Mouse (Mus musculus) cerebellum, adult (tissue): ENCODE measurements around the gene Slc2a3.
A peak's percentile ranks its signal among the peaks of the same experiment; 100 is the strongest.

Source experiments
- ATAC-seq: cut with Nextera tagmentation; 2 replicates; pipeline ENCODE4 v1.9.2; 2017; ENCODE audit warnings: mild to moderate bottlenecking, moderate library complexity, mixed read lengths; ENCODE audit not compliant: insufficient number of reproducible peaks, low FRiP score, low TSS enrichment

The Slc2a3 gene

DNA sequence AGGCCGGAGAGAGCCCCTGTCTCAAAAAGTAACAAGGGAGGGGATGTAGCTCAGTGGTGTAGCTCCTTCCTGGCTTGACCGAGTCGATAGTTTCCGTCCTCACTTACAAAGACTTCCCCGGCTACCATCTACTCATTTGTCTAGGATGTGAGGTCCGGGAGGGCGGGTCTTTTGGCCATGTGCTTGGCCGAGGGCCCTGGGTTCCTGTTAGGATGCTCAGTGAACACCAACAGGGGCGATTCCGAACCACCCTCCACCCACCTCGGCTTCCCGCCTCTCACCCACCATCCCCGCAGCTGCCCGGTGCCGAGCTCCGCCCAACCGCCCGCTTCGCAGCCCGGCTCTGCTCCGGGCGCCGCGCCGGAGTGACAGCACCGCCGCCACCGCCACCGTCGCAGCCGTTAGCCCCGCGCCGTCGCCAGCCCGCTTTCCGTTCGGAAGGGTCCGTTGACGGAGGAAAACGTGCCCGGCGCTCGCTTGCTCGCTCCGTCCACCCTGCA is at the start of gene Slc2a3:
Gene Slc2a3 (minus strand): TSS at position 340 of the 500 bp plus-strand sequence.
- ATAC-seq: peak; percentile 79

DNA sequence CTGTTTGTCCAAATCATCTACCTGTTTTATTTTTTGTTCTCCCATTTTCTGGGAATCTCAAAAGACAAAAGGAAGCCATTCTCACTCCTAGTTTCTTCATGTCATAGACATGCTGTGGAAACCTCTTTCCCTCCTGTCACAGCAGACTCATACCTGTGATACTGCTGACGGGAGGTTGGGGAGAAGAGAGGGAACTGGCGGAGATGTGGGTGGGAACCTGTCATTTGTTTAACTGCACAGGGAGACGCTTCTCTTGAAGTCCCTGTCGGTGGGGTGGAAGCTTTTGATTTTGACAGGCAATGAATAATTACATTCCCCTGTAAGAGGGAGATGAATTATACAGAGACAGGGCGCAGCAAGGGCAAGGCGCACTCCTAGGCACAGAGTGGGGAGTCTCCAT is 42.3 kb upstream of the Slc2a3 start:
- no peak for ATAC-seq

DNA sequence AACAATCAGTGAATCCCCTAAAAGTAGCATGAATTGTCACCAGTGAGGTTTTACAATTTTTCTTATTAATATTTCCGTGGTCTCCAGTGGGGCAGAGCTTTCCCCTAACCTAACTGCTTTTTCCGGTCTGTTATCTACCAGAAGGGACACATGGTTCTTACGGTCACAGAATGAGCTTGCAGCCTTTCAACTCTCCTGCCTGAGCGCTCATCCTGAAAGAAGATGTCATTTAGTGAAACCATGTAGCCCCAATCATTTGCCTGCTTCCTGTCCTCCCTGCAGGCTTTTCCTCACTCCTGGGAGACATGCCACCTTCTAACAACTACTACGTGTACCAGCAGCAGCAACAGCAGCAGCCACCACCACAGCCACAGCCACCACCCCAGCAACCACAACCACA is 36.1 kb upstream of the Slc2a3 start:
- ATAC-seq: no peak

DNA sequence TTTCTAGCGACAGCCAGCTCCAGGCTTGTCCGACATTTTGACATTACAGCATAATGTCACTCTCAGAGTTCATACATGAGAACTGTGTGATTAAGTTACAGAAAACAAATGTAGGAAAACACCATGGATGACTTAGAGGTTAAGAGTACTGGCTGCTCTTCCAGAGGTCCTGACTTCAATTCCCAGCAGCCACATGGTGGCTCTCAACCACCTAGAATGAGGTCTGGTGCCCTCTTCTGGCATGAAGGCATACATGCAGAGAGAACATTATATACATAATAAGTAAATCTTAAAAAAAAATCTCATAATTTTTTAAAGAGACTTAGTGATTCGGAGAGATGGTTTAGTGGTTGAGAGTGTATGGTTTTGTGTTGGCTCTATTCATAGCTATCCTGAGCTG is 35.5 kb upstream of the Slc2a3 start:
- no peak for ATAC-seq

DNA sequence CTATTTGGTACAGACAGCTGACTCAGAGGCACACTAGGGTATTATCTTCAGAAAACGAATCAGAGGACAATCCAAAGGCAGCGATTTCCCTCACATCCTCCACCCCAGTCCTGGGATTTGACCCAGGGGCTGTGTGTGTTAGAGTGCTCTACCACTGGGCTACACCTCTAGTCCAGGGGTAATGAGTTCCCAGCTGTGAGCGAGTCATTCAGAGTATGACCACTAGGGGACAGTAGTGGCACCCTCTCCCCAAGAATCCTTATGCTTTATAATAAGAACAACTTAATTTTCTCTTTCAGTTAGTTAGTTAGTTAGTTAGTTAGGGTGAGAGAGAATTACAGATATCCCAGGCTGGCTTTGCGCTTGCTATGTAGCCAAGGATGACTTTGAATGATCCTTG is 32.9 kb upstream of the Slc2a3 start:
- no peak for ATAC-seq

DNA sequence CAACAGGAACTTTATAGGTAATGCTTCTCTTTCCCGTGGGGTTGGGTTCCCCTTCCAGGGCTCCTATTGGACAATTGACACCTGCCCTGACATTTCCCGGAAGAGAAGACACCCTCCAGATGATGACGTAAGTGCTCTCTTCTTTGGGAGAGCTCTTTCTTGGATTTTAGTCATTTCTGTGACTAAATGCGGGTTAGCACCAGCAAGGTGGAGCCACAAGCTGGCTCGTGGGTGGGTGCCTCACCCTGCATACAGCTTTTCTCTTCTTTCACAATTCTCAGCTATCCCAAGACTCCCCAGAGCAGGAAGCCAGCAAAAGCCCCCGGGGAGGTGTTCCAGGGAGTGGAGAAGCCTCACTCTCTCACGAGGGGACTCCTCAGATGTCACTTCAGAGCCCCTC is 31.4 kb upstream of the Slc2a3 start:
- ATAC-seq: no peak

DNA sequence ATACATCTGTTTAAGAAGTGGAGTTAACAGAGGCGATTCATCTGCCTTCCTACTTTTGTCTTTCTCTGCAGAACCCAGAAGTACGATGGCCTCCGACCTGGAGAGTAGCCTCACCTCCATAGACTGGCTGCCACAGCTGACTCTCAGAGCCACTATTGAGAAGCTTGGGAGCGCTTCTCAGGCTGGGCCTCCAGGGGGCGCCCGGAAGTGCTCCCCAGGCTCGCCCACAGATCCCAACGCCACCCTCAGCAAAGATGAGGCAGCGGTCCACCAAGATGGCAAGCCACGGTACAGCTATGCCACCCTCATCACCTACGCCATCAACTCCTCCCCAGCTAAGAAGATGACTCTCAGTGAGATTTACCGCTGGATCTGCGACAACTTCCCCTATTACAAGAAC is 26.6 kb upstream of the Slc2a3 start:
- no peak for ATAC-seq

DNA sequence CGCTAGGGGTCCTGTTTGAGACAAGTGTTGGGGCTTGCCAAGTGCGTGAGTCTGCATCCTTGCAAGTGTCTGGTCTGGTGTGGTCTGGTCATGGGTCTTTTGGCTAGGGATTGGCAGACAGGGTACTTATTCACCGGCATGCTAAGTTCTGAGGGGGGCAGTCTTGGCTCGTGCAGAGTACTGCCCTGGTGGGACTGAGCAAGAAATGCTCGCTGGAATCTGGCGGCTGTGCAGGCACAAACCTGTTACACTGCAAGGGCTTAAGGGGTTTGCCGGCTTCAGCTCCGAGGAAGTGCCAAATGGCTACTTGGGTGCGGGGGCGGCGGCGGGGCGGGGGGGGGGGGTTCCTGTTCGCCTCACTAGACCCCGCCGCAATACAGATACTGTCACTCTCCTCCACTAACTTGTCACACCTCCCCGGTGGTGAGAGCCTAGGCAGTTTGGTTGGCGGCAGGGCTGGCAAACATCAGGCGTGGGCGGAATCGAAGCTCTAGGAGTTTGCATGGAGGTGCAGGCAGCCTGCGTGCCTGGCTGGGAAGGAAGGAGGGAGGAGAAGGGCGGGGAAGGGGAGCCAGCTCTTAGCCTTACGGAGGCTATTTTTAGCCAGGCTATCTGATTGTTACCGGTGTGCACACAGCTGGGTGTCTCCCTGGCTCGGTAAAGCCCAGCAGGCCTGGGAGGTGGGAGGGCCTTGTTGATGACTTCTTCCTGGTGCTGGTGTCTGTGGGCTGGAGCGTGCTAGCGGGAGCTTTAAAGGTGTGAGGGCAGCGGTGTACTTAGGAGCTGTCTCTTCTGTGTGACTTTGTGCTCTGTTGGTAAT is 24.7 kb upstream of the Slc2a3 start:
- ATAC-seq: peak; percentile 74

DNA sequence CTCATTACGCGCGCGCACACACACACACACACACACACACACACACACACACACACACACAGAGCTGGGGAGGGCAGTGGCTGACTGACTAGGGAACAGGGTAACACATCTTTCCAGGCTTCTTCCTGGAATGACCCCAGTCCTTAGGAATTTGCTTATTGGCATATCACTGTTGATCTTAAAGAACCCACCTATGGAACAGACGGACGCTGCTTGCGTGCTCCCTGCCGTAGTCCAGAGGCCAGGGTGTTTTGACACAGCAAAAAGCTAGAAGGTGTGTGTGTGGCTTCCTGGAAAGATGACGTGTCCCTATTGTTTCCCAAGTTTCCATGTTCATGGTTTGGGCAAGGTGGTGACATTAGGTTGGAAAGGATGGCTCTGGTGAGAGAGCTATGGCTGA is 23.7 kb upstream of the Slc2a3 start:
- no peak for ATAC-seq

DNA sequence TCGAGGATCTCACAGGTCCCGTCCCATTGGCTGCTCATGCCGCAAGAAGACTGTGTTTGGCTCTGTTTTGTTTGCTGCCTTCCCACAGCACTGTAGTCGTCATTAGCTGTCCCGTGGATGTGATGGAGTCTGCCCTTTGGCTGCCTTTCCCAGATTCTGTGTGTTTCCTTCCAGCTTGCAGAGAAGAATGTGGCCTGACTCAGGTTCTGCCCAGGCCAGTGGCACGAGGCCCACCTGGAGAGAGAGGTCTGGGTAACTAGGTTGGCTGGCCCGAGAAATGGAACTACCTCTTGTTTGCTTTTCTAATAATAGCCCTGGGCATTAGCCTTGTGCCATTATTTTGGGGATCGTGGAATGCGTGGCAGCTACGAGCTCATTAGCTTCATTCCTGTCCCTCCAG is 22.6 kb upstream of the Slc2a3 start:
- ATAC-seq: 0 out of 2 replicates have a peak, but pooled peaks have one; percentile 12

DNA sequence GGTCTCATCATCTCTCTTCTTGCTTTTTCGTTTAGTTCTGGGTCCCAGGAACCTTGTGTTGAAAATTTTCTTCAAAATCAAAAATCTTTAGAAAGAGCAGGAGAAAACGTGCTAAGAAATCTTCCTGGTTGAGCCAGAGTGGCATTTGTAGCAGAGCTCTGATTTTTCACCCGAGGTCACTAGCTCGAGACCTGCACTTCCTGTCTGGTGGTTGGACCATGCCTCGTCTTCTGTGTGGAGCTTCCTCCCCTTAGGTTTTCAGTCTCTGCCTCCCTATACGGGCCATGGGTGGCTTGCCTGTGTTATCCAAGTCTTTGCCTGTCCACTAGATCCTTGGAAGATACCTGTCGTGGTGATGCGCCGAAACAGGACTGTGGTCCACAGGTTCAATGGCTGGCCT is 20.4 kb upstream of the Slc2a3 start:
- no peak for ATAC-seq

DNA sequence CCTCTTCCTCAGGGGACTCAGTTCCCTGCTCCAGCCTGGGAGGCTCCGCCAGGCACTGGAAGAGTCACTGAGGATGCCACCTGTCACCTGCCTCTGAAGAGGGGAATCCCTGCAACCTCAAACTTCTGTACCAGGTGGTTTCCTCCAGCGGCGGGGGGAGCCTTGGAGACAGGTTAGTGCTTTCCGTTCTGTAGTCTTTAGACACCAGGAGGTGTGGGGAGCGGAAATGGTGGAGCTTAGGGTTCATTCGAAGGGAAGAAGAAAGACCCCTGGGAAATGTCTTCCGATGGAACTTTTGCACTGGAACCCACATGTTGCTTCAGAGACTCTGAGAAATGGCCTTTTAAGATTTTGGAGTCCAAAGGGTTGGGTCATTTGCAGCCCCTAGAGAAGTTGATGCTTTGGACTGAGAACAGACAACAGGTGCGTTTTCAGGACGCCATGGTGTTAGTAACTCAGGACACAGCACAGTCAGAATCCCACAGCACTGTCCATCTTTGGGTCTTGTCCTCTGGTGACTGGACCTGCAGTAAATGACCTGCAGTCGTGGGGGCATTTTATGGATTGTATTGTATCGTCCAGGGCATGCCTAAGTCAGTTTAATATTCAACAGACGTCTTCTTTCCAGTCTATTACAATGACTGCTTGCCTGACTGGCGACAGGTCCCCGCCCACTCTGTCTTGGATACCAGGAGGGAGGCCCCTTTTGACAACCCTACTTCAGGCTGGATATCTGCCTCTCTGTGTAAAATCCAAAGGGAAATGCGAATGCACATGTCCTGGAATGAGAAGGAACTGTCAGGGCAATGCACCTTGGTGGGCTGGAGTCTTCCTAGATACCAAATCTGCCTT is 19.6 kb upstream of the Slc2a3 start:
- ATAC-seq: no peak

DNA sequence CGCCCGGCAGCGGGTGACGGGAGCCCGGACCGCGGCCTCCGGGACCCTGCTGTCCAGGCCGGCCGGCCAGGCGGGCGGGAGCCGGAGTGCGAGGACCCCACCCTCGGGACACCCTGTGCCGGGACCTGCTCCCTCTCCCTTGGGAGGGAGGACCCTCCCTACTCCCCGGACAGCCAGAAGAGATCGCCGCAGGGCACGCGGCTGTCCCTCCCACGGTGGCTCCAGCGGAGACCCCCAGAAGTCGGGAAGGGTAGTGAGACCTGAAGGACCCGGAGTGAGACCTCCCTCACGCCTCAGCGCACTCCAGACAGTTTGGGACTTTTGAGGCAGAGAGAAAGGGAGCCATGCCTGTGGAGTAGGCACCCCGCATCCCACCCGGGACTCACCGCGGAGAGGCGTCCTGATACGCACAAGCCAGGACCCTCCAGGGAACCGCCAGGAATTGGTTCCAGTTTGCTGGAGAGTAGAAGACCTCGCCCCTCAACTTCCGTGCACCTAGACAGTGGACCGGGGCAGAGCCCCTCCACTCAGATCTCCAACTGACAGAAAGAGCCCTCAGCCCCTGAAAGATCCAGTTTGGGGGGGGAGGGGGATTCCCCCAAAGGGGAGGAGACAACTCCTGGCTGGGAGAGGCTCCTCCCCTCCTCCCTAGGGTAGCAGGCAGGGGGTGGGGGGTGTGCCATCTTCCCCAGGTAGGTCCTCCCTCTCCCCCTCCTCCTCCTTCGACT is 18.8 kb upstream of the Slc2a3 start:
- ATAC-seq: peak; percentile 28

DNA sequence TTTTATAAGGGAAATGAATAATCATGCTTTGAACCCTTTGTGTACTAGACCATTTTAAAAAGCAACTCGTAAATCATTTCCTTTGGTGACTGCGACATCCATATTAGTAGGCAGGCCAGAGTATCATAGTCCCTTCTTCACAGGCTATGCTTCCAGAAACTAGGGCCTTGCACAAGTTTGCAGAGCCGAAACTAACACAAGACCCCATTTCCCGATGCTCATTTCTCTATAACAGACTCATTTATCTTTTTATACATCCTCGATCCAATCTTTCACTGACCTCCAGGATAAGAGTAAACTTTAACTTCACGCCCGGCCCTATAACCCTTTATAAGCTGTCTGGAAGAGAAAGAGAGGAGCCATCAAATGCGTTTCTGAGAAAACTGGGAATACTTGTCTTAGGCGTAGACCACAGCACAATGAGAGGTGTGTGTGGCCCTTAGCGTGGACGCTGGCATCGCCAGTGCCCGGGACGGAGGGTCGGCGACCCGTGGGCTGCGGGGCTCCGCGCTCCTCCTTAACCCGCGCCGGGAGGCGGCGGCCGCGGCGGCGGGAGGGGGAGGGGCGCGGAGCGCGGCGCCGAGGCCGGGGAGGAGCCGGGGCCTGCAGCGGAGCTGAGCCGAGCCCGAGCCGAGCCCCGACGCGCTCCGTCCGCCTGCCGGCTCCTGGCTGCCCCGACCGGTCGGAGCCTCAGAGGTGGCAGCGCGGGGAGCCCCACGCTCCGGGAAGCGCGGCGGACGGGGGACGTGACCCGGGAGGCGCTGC is 18.0 kb upstream of the Slc2a3 start, which contains the start of gene Foxj2:
Gene Foxj2 (plus strand): TSS at position 609 of the 765 bp plus-strand sequence.
- peak; percentile 68 for ATAC-seq

DNA sequence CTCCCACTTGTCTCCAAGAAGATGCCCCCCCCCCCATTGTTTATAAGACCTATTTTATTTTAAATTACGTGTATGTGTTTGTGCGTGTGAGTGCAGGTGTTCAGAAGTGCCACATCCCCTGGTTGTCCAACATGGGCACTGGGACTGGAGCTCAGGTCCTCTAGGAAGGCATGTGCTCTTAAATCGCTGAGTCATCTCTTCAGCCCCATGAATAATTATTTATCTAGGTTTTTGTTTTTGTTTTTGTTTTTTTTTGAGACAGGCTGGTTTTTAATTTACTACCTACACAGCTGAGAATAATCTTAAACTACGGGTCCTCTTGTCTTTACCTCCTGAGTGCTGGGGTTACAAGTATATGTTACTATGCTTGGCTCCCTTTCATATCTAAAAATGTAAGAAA is 12.2 kb upstream of the Slc2a3 start:
- no peak for ATAC-seq

DNA sequence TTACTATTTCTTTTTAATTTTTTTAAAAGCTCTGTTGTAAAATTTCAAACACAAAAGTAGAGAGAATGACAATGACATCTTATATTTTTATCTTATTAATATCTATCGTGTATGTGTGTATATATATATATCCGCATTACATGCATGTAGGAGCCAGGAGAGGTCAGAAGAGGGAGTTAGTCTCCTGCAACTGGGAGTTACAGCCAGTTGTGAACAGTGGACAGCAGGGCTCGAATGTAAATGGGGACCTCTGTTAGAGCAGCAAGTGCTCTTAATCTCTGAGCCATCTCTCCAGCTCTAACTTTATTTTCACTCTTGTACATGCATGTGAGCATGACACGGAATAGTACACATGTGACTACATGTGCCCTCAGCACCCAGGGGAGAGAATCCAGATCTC is 11.3 kb upstream of the Slc2a3 start:
- no peak for ATAC-seq

DNA sequence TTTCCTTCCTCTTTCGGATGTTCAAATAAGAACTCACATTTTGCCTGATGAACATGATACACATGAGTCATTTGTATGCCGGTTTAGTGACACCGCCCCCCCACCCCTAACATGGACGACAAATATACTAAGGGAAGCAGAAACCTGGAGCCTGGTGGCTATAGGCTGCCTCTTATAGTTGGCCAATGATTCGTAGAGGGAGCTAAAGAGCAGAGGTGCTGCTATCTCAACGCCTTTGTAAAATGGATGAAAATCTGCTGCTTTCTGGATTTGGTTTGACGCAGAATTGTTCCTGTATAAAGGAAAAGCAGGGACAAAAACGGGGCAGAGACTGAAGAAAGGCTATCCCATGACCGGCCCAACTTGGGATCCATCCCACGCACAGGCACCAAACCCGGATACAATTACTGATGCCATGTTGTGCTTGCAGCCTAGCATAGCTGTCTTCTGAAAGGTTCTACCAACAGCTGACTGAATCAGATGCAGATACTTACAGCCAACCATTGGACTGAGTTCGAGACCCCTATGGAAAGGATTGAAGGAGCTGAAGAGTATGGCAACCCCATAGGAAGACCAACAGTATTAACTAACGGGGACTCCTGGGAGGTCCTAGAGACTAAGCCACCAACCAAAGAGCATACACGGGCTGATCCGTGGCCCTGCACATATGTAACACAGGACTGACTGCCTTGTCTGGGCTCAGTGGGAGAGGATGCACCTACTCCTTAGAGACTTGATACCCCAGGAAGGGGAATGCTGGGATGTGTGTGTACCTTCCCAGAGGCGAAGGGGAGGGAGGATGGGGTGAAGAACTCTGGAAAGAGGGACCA is 10.5 kb upstream of the Slc2a3 start:
- ATAC-seq: no peak

DNA sequence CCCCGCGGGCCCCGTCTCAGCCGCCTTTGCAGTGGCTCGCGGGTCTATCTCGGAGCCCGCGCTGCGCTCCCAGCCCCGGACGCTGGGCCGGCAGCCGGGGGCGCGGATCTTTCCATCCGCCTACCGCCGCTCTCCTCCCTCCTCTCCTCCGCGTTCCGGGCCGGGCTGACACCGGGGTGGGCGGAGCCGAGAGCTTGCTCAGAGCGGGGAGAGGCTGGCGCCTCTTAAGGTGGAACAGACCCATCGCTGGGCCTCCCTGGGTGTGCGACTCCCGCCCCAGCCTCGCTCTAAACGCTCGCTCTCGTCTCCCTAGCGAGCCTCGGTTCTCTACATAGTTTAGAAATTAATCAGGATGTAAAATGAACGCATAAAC is 9.8 kb upstream of the Slc2a3 start:
- peak; percentile 84 for ATAC-seq

DNA sequence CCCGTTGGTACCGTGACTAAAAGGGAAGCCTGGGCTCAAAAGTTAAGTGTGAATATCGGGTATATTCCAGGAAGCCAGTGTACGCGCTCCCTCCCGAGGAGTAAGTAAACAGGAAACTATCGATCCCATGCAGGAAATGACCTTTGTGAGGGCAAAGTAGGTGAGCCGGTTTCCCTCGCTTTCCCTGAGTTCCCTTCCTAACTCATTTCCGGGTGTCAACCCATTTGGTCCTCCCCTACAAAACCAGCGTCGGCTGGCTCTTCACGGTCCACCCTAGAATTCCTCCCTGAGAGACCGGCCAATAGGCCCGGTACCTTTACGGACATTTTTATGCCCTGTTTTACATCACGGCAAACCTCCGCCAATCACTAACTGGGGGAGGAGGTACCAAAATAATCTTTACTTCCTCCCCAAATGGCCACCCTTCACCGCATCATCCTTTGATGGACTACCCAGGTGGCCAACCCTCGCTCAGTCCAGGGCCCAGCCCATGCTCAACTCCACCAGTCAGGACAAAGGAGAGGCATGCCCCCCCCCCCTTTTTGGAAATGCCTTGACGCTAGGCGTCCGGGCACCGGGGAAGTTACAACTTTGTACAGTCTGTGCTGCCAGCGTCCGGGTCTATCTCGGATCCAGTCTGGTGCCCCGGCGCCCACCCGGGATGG is 9.3 kb upstream of the Slc2a3 start:
- ATAC-seq: peak; percentile 94
